Comparison of ENCODE assay signal across 36 mouse cellular contexts in genomic region chr3:14432381-14432780, GRCm38 (mm10). TPM values are rescaled to one million over a fixed set of nuclear protein-coding genes. Genes with fewer than 3 reads are reported as not detected.
"Had no signal": no experiment of that assay in that cellular context is flagged by ENCODE, and none has a peak within 500 bp of the region (broad histone marks: within the 10 kb centered on the region; RNA-seq: fewer than 3 reads in every experiment).

No protein-coding gene starts in this region.

- H3K4me1 ChIP-seq: heart, embryonic 13.5 days; heart, embryonic 15.5 days; hindbrain, embryonic 13.5 days; hindbrain, embryonic 15.5 days; intestine, embryonic 15.5 days; limb, embryonic 10.5 days; limb, embryonic 12.5 days; liver, embryonic 13.5 days; liver, embryonic 15.5 days had no signal

- H3K4me3 ChIP-seq: gastrocnemius, adult 2 months; heart, embryonic 13.5 days; heart, embryonic 15.5 days; hindbrain, embryonic 13.5 days; hindbrain, embryonic 15.5 days; intestine, embryonic 15.5 days; layer of hippocampus, adult 2 months; left cerebral cortex, adult 2 months; limb, embryonic 10.5 days; limb, embryonic 12.5 days; liver, embryonic 13.5 days; liver, embryonic 15.5 days had no signal

- H3K9me3 ChIP-seq: heart, embryonic 15.5 days; hindbrain, embryonic 13.5 days; hindbrain, embryonic 15.5 days; intestine, embryonic 15.5 days; limb, embryonic 10.5 days; liver, embryonic 13.5 days; liver, embryonic 15.5 days had no signal

- H3K9ac ChIP-seq: heart, embryonic 13.5 days; heart, embryonic 15.5 days; hindbrain, embryonic 13.5 days; hindbrain, embryonic 15.5 days; intestine, embryonic 15.5 days; limb, embryonic 12.5 days; liver, embryonic 13.5 days; liver, embryonic 15.5 days had no signal

- H3K4me2 ChIP-seq: heart, embryonic 11.5 days; heart, embryonic 13.5 days; heart, embryonic 15.5 days; hindbrain, embryonic 13.5 days; hindbrain, embryonic 15.5 days; intestine, embryonic 15.5 days; limb, embryonic 12.5 days; liver, embryonic 13.5 days; liver, embryonic 15.5 days had no signal

- H3K27ac ChIP-seq: gastrocnemius, adult 2 months; heart, embryonic 13.5 days; heart, embryonic 15.5 days; hindbrain, embryonic 13.5 days; hindbrain, embryonic 15.5 days; intestine, embryonic 15.5 days; kidney, postnatal 0 days; layer of hippocampus, adult 2 months; left cerebral cortex, adult 2 months; limb, embryonic 10.5 days; limb, embryonic 12.5 days; liver, embryonic 13.5 days; liver, embryonic 15.5 days had no signal

- H3K36me3 ChIP-seq: heart, embryonic 13.5 days; heart, embryonic 15.5 days; hindbrain, embryonic 13.5 days; hindbrain, embryonic 15.5 days; intestine, embryonic 15.5 days; limb, embryonic 10.5 days; limb, embryonic 12.5 days; liver, embryonic 13.5 days; liver, embryonic 15.5 days had no signal

- ATAC-seq: inflammation-experienced regulatory T-cells, adult 6 months; intestine, embryonic 15.5 days; intestine, postnatal 0 days had no signal

- DNase-seq: gastrocnemius, adult 2 months; gastrocnemius, postnatal 10 days; gastrocnemius, postnatal 25 days; heart, adult 18-20 months; heart, postnatal 14 days; heart, postnatal 36 days; kidney, adult 18-20 months; kidney, postnatal 14 days; kidney, postnatal 4 days; liver; liver, embryonic 13.5 days had no signal

- H3K27me3 ChIP-seq: heart, embryonic 13.5 days; heart, embryonic 15.5 days; hindbrain, embryonic 13.5 days; hindbrain, embryonic 15.5 days; intestine, embryonic 15.5 days; limb, embryonic 12.5 days; liver, embryonic 13.5 days; liver, embryonic 15.5 days had no signal

RNA-seq across cellular contexts. Expression of gene Slc7a12, which starts 48.1 kb away (rescaled TPM):
- total RNA-seq: gastrocnemius, adult 2 months; gastrocnemius, postnatal 10 days; gastrocnemius, postnatal 25 days; gastrocnemius, postnatal 4 days; heart, adult 18-20 months; heart, adult 8-10 months; heart, postnatal 14 days; heart, postnatal 36 days; hematopoietic stem cell, adult 5-6 weeks; layer of hippocampus, adult 2 months; layer of hippocampus, postnatal 10 days; layer of hippocampus, postnatal 25 days; left cerebral cortex, adult 2 months; left cerebral cortex, postnatal 14 days; left cerebral cortex, postnatal 36 days had no signal
- polyA plus RNA-seq: frontal cortex, adult 2 months; heart, embryonic 11.5 days; heart, embryonic 13.5 days; heart, embryonic 15.5 days; heart, postnatal 0 days; hindbrain, embryonic 11.5 days; hindbrain, embryonic 13.5 days; hindbrain, embryonic 15.5 days; inflammation-experienced regulatory T-cells, adult 6 months; intestine, embryonic 15.5 days; intestine, postnatal 0 days; limb, embryonic 10.5 days; limb, embryonic 12.5 days; limb, embryonic 14.5 days; liver, embryonic 13.5 days; liver, embryonic 15.5 days had no signal
